Mouse (Mus musculus): ENCODE measurements around the gene Dnajc15.
"Not testable (repeated sequence)": the region's sequence is repeated elsewhere in the genome, so short reads cannot be mapped to it uniquely, and the experiment has no call there.

Dnajc15 gene

GRCm38 (mm10) chr14:77874304-77875241, at the start of gene Dnajc15:
Dnajc15 (minus strand) TSS chr14:77875125.
- DNase-seq (ENCODE audit: low spot score in 2 of 2), result peak; percentile 90 to 92

- no peak for DNase-seq (ENCODE audit: low spot score in 2 of 2)
Measured at GRCm38 (mm10) chr14:77923076-77923865, 48.3 kb upstream of the Dnajc15 start.

DNA sequence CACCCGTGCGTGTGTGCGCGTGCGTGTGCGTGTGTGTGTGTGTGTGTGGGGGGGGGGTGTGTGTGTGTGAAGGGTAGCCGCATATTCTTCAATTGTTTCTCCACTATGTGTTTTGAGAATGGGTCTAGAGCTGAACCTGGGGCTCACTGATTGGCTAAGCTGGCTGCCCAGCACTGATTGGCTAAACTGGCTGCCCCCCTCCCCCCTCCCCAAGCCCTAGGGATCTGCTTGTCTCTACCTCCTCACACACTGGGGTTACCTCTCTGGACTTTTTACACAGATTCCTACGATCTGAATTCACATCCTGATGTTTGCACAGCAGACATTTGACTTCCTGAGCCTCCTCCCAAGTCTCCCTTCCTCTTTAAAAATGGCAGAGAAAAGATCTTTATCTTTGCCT, 46.7 kb upstream of the Dnajc15 start:
- DNase-seq (ENCODE audit: low spot score in 2 of 2), result no peak

GRCm38 (mm10) chr14:77915776-77916175, 40.9 kb upstream of the Dnajc15 start:
- no peak for DNase-seq (ENCODE audit: low spot score in 2 of 2)

DNA sequence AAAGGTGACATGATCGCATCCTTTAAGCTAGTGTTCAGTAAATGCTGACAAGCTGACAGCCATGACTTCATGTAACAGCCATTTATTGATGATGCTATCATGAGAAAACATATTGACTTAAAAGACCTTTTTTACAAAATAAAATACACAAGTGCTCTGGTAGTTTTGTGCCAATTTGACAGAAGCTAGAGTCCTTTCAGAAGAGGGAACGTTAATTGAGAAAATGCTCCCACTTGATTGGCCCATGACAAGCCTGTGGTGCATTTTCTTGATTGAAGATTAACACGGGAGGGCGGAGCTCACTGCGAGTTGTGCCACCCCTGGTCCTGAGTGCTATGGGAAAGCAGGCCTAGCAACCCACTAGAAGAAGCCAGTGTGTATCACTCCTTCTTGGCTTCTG, 31.7 kb upstream of the Dnajc15 start:
- DNase-seq (ENCODE audit: low spot score in 2 of 2), result no peak

DNA sequence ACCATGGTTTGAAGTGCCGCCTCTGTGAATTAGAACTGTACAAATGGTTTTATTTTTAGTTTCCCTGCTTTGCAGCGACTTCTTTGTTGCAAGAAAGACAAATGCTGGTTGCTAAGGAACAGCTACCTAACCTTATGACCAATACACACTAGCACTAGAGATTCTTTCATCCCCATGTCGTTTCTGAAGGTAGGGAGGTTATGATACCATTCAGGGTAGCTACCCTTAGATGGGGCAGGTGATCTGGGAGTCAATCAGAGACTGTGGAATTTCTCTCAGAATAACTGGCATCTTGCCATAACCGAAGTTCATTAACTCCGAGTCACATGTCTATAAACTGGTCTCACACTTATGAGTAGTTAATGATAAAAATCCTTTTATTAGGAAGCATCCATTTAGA, 30.5 kb upstream of the Dnajc15 start:
- DNase-seq (ENCODE audit: low spot score in 2 of 2), result no peak

- no peak for DNase-seq (ENCODE audit: low spot score in 2 of 2)
Measured at GRCm38 (mm10) chr14:77904171-77904762, 29.3 kb upstream of the Dnajc15 start, which contains the start of gene Epsti1. Epsti1 (plus strand) TSS chr14:77904239.

DNA sequence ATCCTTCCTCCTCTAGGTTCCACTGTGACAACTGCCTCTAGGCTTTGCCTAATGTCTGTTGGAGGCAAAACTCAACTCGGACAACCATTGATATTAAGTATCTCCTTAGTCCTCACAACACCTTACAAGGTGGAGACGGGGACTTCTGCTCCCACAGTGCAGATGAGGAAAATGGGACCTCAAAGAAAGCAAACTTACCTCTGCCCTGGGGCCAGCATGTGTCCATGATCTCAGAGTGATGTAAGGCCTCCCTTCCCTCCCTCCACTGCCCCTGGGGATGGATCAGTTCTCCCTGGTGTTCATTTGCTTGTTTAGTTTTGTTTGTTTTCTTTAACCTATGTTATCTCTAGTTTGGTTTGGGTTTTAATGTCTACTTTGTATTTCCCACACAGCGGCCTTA, 27.6 kb upstream of the Dnajc15 start:
- no peak for DNase-seq (ENCODE audit: low spot score in 2 of 2)

DNA sequence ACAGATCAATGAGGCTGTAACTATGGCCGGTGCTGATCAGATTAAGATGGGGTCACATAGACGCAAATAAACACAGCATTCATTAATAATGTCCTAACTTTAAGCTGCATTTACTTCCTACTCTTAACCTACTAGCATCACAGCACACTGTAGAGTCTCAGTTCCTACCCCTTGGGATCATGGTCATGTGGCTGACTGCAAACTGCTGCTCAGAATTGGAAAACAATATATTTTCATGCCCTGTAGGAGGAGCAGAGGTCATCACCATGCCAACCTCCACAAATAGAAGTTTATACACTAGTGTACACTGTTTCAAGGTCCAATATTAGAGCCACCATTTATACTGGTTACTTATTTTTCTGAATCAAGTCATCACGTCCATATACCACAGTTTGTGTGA, 21.0 kb upstream of the Dnajc15 start:
- DNase-seq (ENCODE audit: low spot score in 2 of 2), result no peak

GRCm38 (mm10) chr14:77889911-77890310, 15.0 kb upstream of the Dnajc15 start:
- no peak for DNase-seq (ENCODE audit: low spot score in 2 of 2)

GRCm38 (mm10) chr14:77886941-77887340, 12.0 kb upstream of the Dnajc15 start:
- no peak for DNase-seq (ENCODE audit: low spot score in 2 of 2)

DNA sequence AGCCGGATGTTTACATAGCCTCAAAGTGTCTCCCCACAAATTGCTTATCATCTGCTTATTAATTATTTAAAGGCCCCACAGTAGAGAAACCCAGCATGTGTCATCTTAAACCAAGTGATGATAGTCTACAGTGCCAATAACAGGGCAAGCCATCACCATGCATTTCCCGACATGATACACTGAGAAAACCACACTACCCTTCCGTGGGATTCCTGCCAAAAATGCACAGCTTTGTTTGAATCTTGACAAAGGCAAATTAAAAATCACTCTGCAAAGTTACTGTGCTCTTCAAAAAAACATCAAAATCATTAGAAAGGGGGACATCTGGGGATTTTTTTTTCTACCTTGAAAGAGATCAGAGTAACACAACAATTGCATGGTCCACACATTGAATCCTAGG, 11.5 kb upstream of the Dnajc15 start:
- DNase-seq (ENCODE audit: low spot score in 2 of 2), result no peak

DNA sequence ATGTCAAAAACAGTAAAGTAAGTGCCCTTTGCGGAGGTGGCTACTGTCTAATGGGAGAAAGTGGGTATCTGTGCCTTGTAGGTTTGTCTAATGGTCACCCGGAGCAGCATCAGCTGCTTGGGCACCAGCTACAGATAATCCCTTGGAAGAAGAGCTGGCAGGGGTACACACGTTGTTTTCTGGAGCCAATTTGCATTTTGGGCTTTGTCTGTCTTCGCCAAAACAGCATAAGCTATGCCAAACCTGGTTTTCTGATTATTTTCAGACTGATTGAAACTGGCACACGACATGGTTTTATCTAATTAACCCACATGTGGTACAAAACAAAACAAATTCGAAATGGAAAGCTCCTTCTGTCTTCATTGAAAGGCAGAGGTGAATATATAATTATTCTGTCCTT, 7.7 kb upstream of the Dnajc15 start:
- no peak for DNase-seq (ENCODE audit: low spot score in 2 of 2)

GRCm38 (mm10) chr14:77881998-77882397, 7.1 kb upstream of the Dnajc15 start:
- DNase-seq (ENCODE audit: low spot score in 2 of 2), result no peak

DNA sequence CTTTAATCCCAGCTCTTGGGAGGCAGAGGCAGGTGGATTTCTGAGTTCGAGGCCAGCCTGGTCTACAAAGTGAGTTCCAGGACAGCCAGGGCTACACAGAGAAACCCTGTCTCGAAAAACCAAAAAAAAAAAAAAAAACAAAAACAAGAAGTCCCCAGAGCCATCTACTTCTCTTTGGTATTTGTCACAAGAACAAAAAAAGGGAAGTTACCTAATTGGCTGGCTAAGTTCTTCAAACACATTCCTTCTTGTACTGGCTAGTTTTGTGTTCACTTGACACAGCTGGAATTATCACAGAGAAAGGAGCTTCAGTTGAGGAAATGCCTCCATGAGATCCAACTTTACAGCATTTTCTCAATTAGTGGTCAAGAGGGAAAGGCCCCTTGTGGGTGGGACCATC, 3.0 kb upstream of the Dnajc15 start:
- not testable (repeated sequence) for DNase-seq (ENCODE audit: low spot score in 2 of 2)

DNA sequence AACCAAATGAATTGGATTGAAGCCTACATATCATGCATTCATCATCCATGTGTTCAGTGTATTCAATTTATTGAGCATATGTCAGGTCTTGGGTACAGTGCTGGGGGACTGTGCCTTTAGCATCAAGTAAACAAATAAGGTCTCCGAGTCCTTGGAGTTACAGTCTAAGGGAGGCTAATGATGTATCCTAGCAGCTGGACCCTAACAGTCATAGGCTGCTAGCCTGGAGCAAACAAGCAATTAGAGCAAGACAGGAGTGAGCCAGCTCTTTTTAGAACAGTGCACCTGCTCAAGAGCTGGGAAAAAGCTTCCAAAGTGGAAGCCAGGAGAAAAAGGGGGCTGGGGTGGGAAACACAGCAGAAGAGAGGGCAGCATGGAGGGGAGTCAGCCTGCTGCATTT, 1.3 kb upstream of the Dnajc15 start:
- no peak for DNase-seq (ENCODE audit: low spot score in 2 of 2)

- DNase-seq (ENCODE audit: low spot score in 2 of 2), result no peak
Measured at GRCm38 (mm10) chr14:77871380-77871975, 3.4 kb downstream of the Dnajc15 start.

DNA sequence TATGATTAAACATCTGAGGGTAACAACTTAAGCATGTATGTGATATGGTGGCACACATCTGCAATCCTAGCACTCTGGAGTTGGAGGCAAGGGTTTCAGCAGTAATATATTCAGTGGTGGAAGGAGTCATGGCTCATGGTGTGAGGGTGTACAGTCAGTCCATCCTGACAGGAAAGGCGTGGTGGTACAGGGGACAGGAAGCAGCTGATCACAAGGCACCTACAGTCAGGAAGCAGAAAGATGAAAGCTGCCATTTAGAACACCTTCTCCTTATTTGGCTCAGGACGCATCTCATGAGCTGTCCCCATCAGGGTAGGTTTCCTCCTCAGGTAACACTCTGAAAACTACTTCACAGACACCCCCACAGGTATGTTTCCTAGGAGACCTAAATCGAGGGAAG, 4.0 kb downstream of the Dnajc15 start:
- DNase-seq (ENCODE audit: low spot score in 2 of 2), result no peak

GRCm38 (mm10) chr14:77867601-77868000, 7.3 kb downstream of the Dnajc15 start:
- no peak for DNase-seq (ENCODE audit: low spot score in 2 of 2)

DNA sequence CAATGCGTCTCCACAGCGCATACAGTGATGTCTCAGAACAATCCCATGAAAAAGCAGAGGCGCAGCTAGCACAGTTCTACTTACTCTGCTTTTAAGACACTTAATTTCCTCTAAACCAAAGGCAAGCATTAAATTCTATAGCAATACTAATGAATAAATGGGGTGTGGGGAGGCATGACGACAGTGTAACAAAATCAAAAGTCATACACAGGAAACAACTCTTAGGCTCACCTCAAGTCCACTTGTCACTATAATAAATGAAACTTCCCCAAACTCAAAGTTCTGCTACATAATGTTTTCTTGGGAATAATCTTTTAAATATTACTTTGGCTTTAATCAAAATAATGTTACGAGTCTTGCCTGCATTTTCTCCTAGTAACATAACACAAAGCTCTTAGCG, 10.4 kb downstream of the Dnajc15 start:
- DNase-seq (ENCODE audit: low spot score in 2 of 2), result no peak

DNA sequence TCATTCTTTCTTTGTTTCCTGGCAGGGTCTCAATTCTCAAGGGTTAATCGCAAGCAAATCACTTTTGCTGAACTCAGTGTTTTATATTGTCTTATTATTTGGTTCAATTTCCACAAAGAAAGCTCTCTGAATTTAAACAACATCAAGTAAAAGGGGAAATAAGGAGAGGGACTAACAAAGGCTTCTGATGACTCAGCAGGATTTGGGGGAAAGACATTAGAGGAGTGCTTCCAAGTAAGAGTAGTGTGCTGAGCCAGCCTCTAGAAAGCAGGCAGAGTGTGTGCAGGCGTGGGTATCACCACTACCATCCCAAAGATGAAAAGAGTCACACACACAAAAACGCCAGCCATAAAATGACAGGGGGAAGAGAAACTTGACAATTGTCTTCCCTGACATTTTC, 10.9 kb downstream of the Dnajc15 start:
- DNase-seq (ENCODE audit: low spot score in 2 of 2), result no peak
